Mouse (Mus musculus) liver, postnatal 0 days (tissue): ENCODE measurements around the gene Sh3d19. TPM values are rescaled to one million over a fixed set of nuclear protein-coding genes. Genes with fewer than 3 reads are reported as not detected.

Experiments used
- ATAC-seq: fragments of 200-750 bp; cut with Nextera tagmentation; 2 replicates; pipeline ENCODE4 v1.8.0; 2017; ENCODE audit warnings: mild to moderate bottlenecking, moderate library complexity
- DNase-seq: peaks from one replicate; pipeline ENCODE4 v3.0.0-alpha.2; 2016
- H3K27ac ChIP-seq: fragments of 300-500 bp; sonication (generic); 2 replicates; pipeline ENCODE4 v1.5.1; 2014; ENCODE audit warnings: antibody characterized with exemption, moderate library complexity, mild to moderate bottlenecking, low read depth
- H3K27me3 ChIP-seq: fragments of 300-500 bp; sonication (generic); 2 replicates; pipeline ENCODE4 v1.6.1; 2014; ENCODE audit warnings: low read length, control low read depth, mixed read lengths; ENCODE audit not compliant: insufficient read depth
- H3K36me3 ChIP-seq: fragments of 300-500 bp; sonication (generic); replicated peaks from 2 replicates; pipeline ENCODE4 v1.6.1; 2014; ENCODE audit warnings: mild to moderate bottlenecking, control low read depth, low read length, moderate library complexity, mixed read lengths; ENCODE audit not compliant: insufficient read depth
- H3K4me1 ChIP-seq: fragments of 300-500 bp; sonication (generic); 2 replicates; pipeline ENCODE4 v1.6.1; 2014; ENCODE audit warnings: antibody characterized with exemption, mild to moderate bottlenecking, control low read depth; ENCODE audit not compliant: insufficient read depth
- H3K4me2 ChIP-seq: fragments of 300-500 bp; sonication (generic); 2 replicates; pipeline ENCODE4 v1.6.1; 2014; ENCODE audit warnings: low read depth, mild to moderate bottlenecking, low read length, moderate library complexity, mixed read lengths
- H3K4me3 ChIP-seq: fragments of 300-500 bp; sonication (generic); 2 replicates; pipeline ENCODE4 v1.5.1; 2014; ENCODE audit warnings: low read depth, low read length
- H3K9ac ChIP-seq: fragments of 300-500 bp; sonication (generic); replicated peaks from 2 replicates; pipeline ENCODE4 v1.6.1; 2014; ENCODE audit warnings: mild to moderate bottlenecking, moderate library complexity
- H3K9me3 ChIP-seq: fragments of 300-500 bp; sonication (generic); 2 replicates; pipeline ENCODE4 v1.6.1; 2016; ENCODE audit warnings: mild to moderate bottlenecking, control low read depth, low read length, mixed read lengths
- CTCF ChIP-seq: sonication (generic); IDR thresholded peaks from 2 replicates; pipeline ENCODE4 v1.5.1; 2016; ENCODE audit warnings: antibody characterized with exemption, low read depth
- EP300 ChIP-seq: IDR thresholded peaks from 2 replicates; pipeline ENCODE4 v1.6.1; 2016; ENCODE audit warnings: antibody characterized with exemption, low read depth, mild to moderate bottlenecking
- WGBS: fragments of 180-500 bp; shearing (Covaris S2); extraction: QIAGEN DNeasy Blood & Tissue Kit; methylation state at CpG from one replicate; pipeline ENCODE4 v1.1.7; 2014; ENCODE audit not compliant: insufficient replicate concordance; 5-methylcytosine and 5-hydroxymethylcytosine counted together
- polyA plus RNA-seq: library from polyadenylated mRNA; unstranded; fragments of >200 nt; fragmentation: Nextera tagmentation; extraction: Ambion mirVana; gene quantifications from 2 replicates; pipeline ENCODE4 v1.2.1, GENCODE M21; 2015

Sh3d19 gene
- polyA plus RNA-seq, 1 experiment from 2014 or later, result 11.4 TPM

- H3K36me3 ChIP-seq, result no peaks in the 10 kb centered on the region
- DNase-seq (no peak), ATAC-seq (no peak)
- H3K9ac ChIP-seq, result no peak overlapping the region
- no peak overlapping the region for H3K27ac ChIP-seq
- peaks cover 3% of the 10 kb centered on the region; the same call in 1 of the 2 replicates for H3K4me1 ChIP-seq
- no peak overlapping the region for H3K4me2 ChIP-seq
- H3K4me3 ChIP-seq, result no peak overlapping the region
- 73% methylated on average over 6 of the region's 6 CpGs for WGBS
- TF ChIP-seq EP300 (no peak), CTCF (no peak)
- no peaks in the 10 kb centered on the region for H3K27me3 ChIP-seq
- no peaks in the 10 kb centered on the region for H3K9me3 ChIP-seq
Measured at GRCm38 (mm10) chr3:85984537-85984936, 13.6 kb downstream of the Sh3d19 start.

- no peak for DNase-seq
- no peak overlapping the region for H3K27ac ChIP-seq
Measured at GRCm38 (mm10) chr3:85987225-85987624, 16.3 kb downstream of the Sh3d19 start.

GRCm38 (mm10) chr3:85991140-85991801, 20.4 kb downstream of the Sh3d19 start:
- H3K4me2 ChIP-seq, result peak overlapping the region; percentile 50
- peak; percentile 58 for ATAC-seq
- no peak for DNase-seq
- peaks cover 14% of the 10 kb centered on the region for H3K4me1 ChIP-seq
- H3K9ac ChIP-seq, result no peak overlapping the region
- 36% methylated on average over 6 of the region's 6 CpGs for WGBS
- H3K27me3 ChIP-seq, result no peaks in the 10 kb centered on the region
- H3K9me3 ChIP-seq, result no peaks in the 10 kb centered on the region
- H3K4me3 ChIP-seq, result no peak overlapping the region
- TF ChIP-seq CTCF (no peak), EP300 (peak; percentile 67; the same call in 1 of the 2 replicates)
- no peaks in the 10 kb centered on the region for H3K36me3 ChIP-seq
- peak overlapping the region; percentile 53 for H3K27ac ChIP-seq

More at GRCm38 (mm10) chr3:85987225-85987624, 16.3 kb downstream of the Sh3d19 start:
- Histone ChIP-seq H3K36me3 (no peaks in the 10 kb centered on the region), H3K9ac (no peak overlapping the region), H3K9me3 (no peaks in the 10 kb centered on the region), H3K4me2 (no peak overlapping the region), H3K27me3 (no peaks in the 10 kb centered on the region), H3K4me1 (peaks cover 17% of the 10 kb centered on the region), H3K4me3 (no peak overlapping the region)
- TF ChIP-seq CTCF, result no peak
- no peak for TF ChIP-seq EP300
- no peak for ATAC-seq
- 75% methylated on average over 2 of the region's 2 CpGs for WGBS

GRCm38 (mm10) chr3:85991802-85992156, 20.9 kb downstream of the Sh3d19 start:
- Histone ChIP-seq H3K9ac (no peak overlapping the region), H3K27ac (peak overlapping the region; percentile 53), H3K4me1 (peaks cover 14% of the 10 kb centered on the region), H3K9me3 (no peaks in the 10 kb centered on the region), H3K27me3 (no peaks in the 10 kb centered on the region), H3K4me3 (no peak overlapping the region), H3K4me2 (peak overlapping the region; percentile 50), H3K36me3 (no peaks in the 10 kb centered on the region)
- ATAC-seq (peak; percentile 91), DNase-seq (peak; percentile 38)
- TF ChIP-seq CTCF (no peak), EP300 (no peak)
- WGBS, result 20% methylated on average over 5 of the region's 5 CpGs

- ATAC-seq, result no peak
- no peak overlapping the region for H3K9ac ChIP-seq
- H3K36me3 ChIP-seq, result no peaks in the 10 kb centered on the region
- TF ChIP-seq EP300, result no peak
- TF ChIP-seq CTCF, result no peak
- no peak overlapping the region for H3K4me2 ChIP-seq
- no peak for DNase-seq
- H3K9me3 ChIP-seq, result no peaks in the 10 kb centered on the region
- WGBS, result 54% methylated on average over 11 of the region's 11 CpGs
- no peaks in the 10 kb centered on the region for H3K27me3 ChIP-seq
- H3K4me1 ChIP-seq, result peaks cover 14% of the 10 kb centered on the region; the same call in 1 of the 2 replicates
- no peak overlapping the region for H3K27ac ChIP-seq
- H3K4me3 ChIP-seq, result no peak overlapping the region
Measured at GRCm38 (mm10) chr3:85993744-85994143, 22.8 kb downstream of the Sh3d19 start.

- Histone ChIP-seq H3K4me2 (no peak overlapping the region), H3K9me3 (no peaks in the 10 kb centered on the region), H3K9ac (no peak overlapping the region), H3K27ac (no peak overlapping the region), H3K4me3 (no peak overlapping the region), H3K27me3 (no peaks in the 10 kb centered on the region), H3K36me3 (no peaks in the 10 kb centered on the region), H3K4me1 (peaks cover 14% of the 10 kb centered on the region; the same call in 1 of the 2 replicates)
- DNase-seq, result no peak
- 82% methylated on average over 4 of the region's 4 CpGs for WGBS
- ATAC-seq, result no peak
- TF ChIP-seq EP300, result no peak
- TF ChIP-seq CTCF, result no peak
Measured at GRCm38 (mm10) chr3:85994645-85995044, 23.7 kb downstream of the Sh3d19 start.
